Mouse (Mus musculus): ENCODE measurements around the gene Golt1a. TPM values are rescaled to one million over a fixed set of nuclear protein-coding genes. Genes with fewer than 3 reads are reported as not detected.
A peak's percentile ranks its signal among the peaks of the same experiment; 100 is the strongest.

Gene Golt1a
- total RNA-seq, 2 experiments from 2014 or later: 0.78 TPM; not detected in 1

GRCm38 (mm10) chr1:133370352-133370751 lies 60.8 kb downstream of the Golt1a start:
- intact Hi-C loops (cut with DNase I): no loop called here
- DNase-seq: peak; percentile 30

GRCm38 (mm10) chr1:133371431-133371830 lies 61.8 kb downstream of the Golt1a start:
- intact Hi-C loops (cut with DNase I): no loop called here
- DNase-seq: no peak

GRCm38 (mm10) chr1:133372113-133372512 lies 62.5 kb downstream of the Golt1a start:
- DNase-seq: no peak
- intact Hi-C loops (cut with DNase I): no loop called here

Other genes with a start within 250 kb of the Golt1a start
- 10 to 100 TPM; 44.0 to 45.4 TPM for gene Ppp1r15b, start 178.7 kb upstream of the Golt1a start, total RNA-seq (2021)
- 10 to 100 TPM; 61.7 to 63.2 TPM for gene Plekha6, start 145.6 kb upstream of the Golt1a start, total RNA-seq (2021)
- gene Kiss1, start 12.1 kb downstream of the Golt1a start, total RNA-seq (2021): not detected
- gene Ren1, start 40.7 kb downstream of the Golt1a start, total RNA-seq (2021): not detected
- 10 to 100 TPM; 10.6 to 12.6 TPM for gene Etnk2, start 53.8 kb downstream of the Golt1a start, total RNA-seq (2021)
- 10 to 100 TPM; 10.1 to 12.4 TPM for gene Sox13, start 114.6 kb downstream of the Golt1a start, total RNA-seq (2021)